Mouse (Mus musculus): ENCODE results near the gene Snx33. TPM values are rescaled to one million over a fixed set of nuclear protein-coding genes. Genes with fewer than 3 reads are reported as not detected.

The Snx33 gene
- total and polyA plus RNA-seq, 3 experiments: 1.7 to 3.2 (median 2.6) TPM

DNA sequence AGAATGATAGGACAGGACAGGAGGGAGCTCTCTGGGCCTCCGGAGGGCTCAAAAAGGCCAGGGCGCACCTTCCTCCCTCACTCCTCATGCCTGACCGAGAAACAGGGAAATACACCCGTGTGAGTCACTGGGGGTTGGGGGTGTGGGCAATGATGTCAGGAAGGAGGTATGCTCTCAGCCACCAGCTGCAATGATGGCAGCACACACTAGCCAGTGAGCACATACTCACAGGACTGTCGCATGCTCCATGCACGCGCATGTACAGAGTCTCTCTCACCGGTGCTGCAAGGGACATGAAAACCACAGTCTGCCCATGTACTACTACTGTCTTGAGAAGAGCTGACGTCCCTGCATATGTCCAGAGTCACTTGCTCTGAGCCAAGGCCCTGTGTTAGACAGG is 20.6 kb downstream of the Snx33 start:
- no peaks in the 10 kb centered on the region for H3K36me3 ChIP-seq (replicated peaks in 1 of 2; ENCODE audit: control insufficient read depth in 1 of 2, insufficient read depth in 1 of 2, low read length in 1 of 2)
- in situ Hi-C loops (cut with MboI; ENCODE audit: low pct_ligation_motif_present, low pct_unique_long_range_greater_than_20kb, low sequenced_read_pairs): no loop called here
- no peaks in the 10 kb centered on the region for H3K79me2 ChIP-seq (replicated peaks; ENCODE audit: control insufficient read depth, extremely low read depth, insufficient read depth, poor library complexity, severe bottlenecking)
- peaks cover 9 to 30% of the 10 kb centered on the region in 2 experiments for H3K4me1 ChIP-seq (ENCODE audit: control insufficient read depth in 1 of 2, insufficient read depth in 2 of 2)
- no peak for DNase-seq (ENCODE audit: extremely low read depth)
- H3K27ac ChIP-seq (ENCODE audit: insufficient read depth, low read depth): no peak overlapping the region
- no peak overlapping the region for H3K4me3 ChIP-seq (replicated peaks in 1 of 3; ENCODE audit: low read depth in 2 of 3, low read length in 2 of 3, poor library complexity in 1 of 3)
- TF ChIP-seq RAD21 (IDR thresholded peaks at IDR 0.05; ENCODE audit: low read depth, low read length) (no peak), SMC3 (IDR thresholded peaks at IDR 0.05; ENCODE audit: low read depth, low read length) (no peak), JUN (IDR thresholded peaks at IDR 0.05; ENCODE audit: insufficient read depth, low read depth, low read length) (no peak), TCF12 (IDR thresholded peaks at IDR 0.05; ENCODE audit: low read depth, low read length) (no peak), NRF1 (IDR thresholded peaks at IDR 0.05; ENCODE audit: low read depth, low read length) (no peak), HCFC1 (IDR thresholded peaks at IDR 0.05; ENCODE audit: low read depth, low read length) (no peak), PAX5 (IDR thresholded peaks at IDR 0.05; ENCODE audit: low read length) (no peak), MAZ (IDR thresholded peaks at IDR 0.05; ENCODE audit: low read depth, low read length) (no peak), ELF1 (IDR thresholded peaks at IDR 0.05; ENCODE audit: low read depth, low read length) (no peak), ZKSCAN1 (IDR thresholded peaks at IDR 0.05; ENCODE audit: borderline replicate concordance, low read depth, low read length) (no peak)
- H3K27me3 ChIP-seq (replicated peaks): no peaks in the 10 kb centered on the region
- dilution Hi-C loops (cut with MboI; ENCODE audit: extremely low pct_ligation_motif_present, extremely low pct_unique_long_range_greater_than_20kb, low sequenced_read_pairs): no loop called here
- H3K4me2 ChIP-seq (ENCODE audit: insufficient read depth, low read depth, poor library complexity, severe bottlenecking): no peak overlapping the region
- no peak overlapping the region for H3K9ac ChIP-seq (ENCODE audit: insufficient read depth, low read depth)
- no peaks in the 10 kb centered on the region for H3K9me3 ChIP-seq (replicated peaks; ENCODE audit: low read length)

GRCm38 (mm10) chr9:56903662-56904061 is 24.5 kb downstream of the Snx33 start:
- Histone ChIP-seq H3K27ac (ENCODE audit: insufficient read depth, low read depth) (no peak overlapping the region), H3K4me1 (ENCODE audit: control insufficient read depth in 1 of 2, insufficient read depth in 2 of 2) (peaks cover 19 to 48% of the 10 kb centered on the region in 2 experiments), H3K4me2 (ENCODE audit: insufficient read depth, low read depth, poor library complexity, severe bottlenecking) (no peak overlapping the region), H3K4me3 (replicated peaks in 1 of 3; ENCODE audit: low read depth in 2 of 3, low read length in 2 of 3, poor library complexity in 1 of 3) (no peak overlapping the region), H3K36me3 (replicated peaks in 1 of 2; ENCODE audit: control insufficient read depth in 1 of 2, insufficient read depth in 1 of 2, low read length in 1 of 2) (no peaks in the 10 kb centered on the region), H3K27me3 (replicated peaks) (no peaks in the 10 kb centered on the region), H3K9me3 (replicated peaks; ENCODE audit: low read length) (no peaks in the 10 kb centered on the region), H3K9ac (ENCODE audit: insufficient read depth, low read depth) (no peak overlapping the region), H3K79me2 (replicated peaks; ENCODE audit: control insufficient read depth, extremely low read depth, insufficient read depth, poor library complexity, severe bottlenecking) (no peaks in the 10 kb centered on the region)
- in situ Hi-C loops (cut with MboI; ENCODE audit: low pct_ligation_motif_present, low pct_unique_long_range_greater_than_20kb, low sequenced_read_pairs) (loop anchor here (5.0 kb wide), 1 partner anchor 34 kb away; the partner anchor contains the start of gene Imp3), dilution Hi-C loops (cut with MboI; ENCODE audit: extremely low pct_ligation_motif_present, extremely low pct_unique_long_range_greater_than_20kb, low sequenced_read_pairs) (no loop called here)
- TF ChIP-seq KAT2A (IDR thresholded peaks at IDR 0.05; ENCODE audit: insufficient replicate concordance, low read length) (no peak), ZKSCAN1 (IDR thresholded peaks at IDR 0.05; ENCODE audit: borderline replicate concordance, low read depth, low read length) (no peak), USF2 (conservative IDR thresholded peaks at IDR 0.05; ENCODE audit: low read depth, low read length) (no peak), BHLHE40 (IDR thresholded peaks at IDR 0.05; ENCODE audit: low read depth, low read length) (no peak), TCF12 (IDR thresholded peaks at IDR 0.05; ENCODE audit: low read depth, low read length) (no peak), GABPA (IDR thresholded peaks at IDR 0.05; ENCODE audit: insufficient replicate concordance, low read depth, low read length) (no peak), SIN3A (IDR thresholded peaks at IDR 0.05; ENCODE audit: low read length) (no peak), IRF4 (IDR thresholded peaks at IDR 0.05; ENCODE audit: low read depth, low read length) (no peak), ZMIZ1 (IDR thresholded peaks at IDR 0.05; ENCODE audit: low read depth, low read length) (no peak), RCOR1 (conservative IDR thresholded peaks at IDR 0.05; ENCODE audit: low read depth, low read length) (no peak), TBP (conservative IDR thresholded peaks at IDR 0.05; ENCODE audit: low read depth, low read length) (no peak), MAX (IDR thresholded peaks at IDR 0.05; ENCODE audit: low read length) (no peak), JUND (conservative IDR thresholded peaks at IDR 0.05; ENCODE audit: low read depth, low read length) (no peak), PAX5 (IDR thresholded peaks at IDR 0.05; ENCODE audit: low read length) (no peak), EP300 (IDR thresholded peaks at IDR 0.05; ENCODE audit: low read length) (no peak), MAFK (IDR thresholded peaks at IDR 0.05; ENCODE audit: insufficient replicate concordance, low read length) (no peak), CHD2 (IDR thresholded peaks at IDR 0.05; ENCODE audit: low read length) (no peak)
- no peak for DNase-seq (ENCODE audit: extremely low read depth)

All from CH12.LX (cell line).